Mouse (Mus musculus) myocyte (in vitro differentiated cells): Measurements from ENCODE around the gene Zfhx3.

Source experiments
- CEBPB ChIP-seq: IDR thresholded peaks from 2 replicates; pipeline ENCODE4 v1.6.1; 2011; ENCODE audit warnings: mild to moderate bottlenecking, moderate library complexity; ENCODE audit not compliant: poor library complexity, insufficient read depth, severe bottlenecking
- E2F4 ChIP-seq: IDR thresholded peaks from one replicate; pipeline ENCODE4 v1.6.1; 2011; ENCODE audit warnings: mild to moderate bottlenecking, control low read depth, moderate library complexity; ENCODE audit not compliant: insufficient read depth
- MAX ChIP-seq: IDR thresholded peaks from one replicate; pipeline ENCODE4 v1.6.1; 2011; ENCODE audit warnings: low read depth, mild to moderate bottlenecking, control low read depth
- POLR2A ChIP-seq: IDR thresholded peaks from one replicate; pipeline ENCODE4 v1.6.1; 2011; ENCODE audit warnings: low read depth, mild to moderate bottlenecking, control low read depth, moderate library complexity; ENCODE audit not compliant: insufficient read length
- POLR2AphosphoS2 ChIP-seq: IDR thresholded peaks from one replicate; pipeline ENCODE4 v1.6.1; 2011; ENCODE audit warnings: low read depth, control low read depth; ENCODE audit not compliant: insufficient read length
- REST ChIP-seq: IDR thresholded peaks from one replicate; pipeline ENCODE4 v1.6.1; 2011; ENCODE audit warnings: mild to moderate bottlenecking, control low read depth, moderate library complexity; ENCODE audit not compliant: insufficient read depth, insufficient read length

- no peak for TF ChIP-seq POLR2AphosphoS2
- no peak for TF ChIP-seq POLR2A
- TF ChIP-seq MAX: no peak
- no peak for TF ChIP-seq CEBPB
- TF ChIP-seq REST: no peak
- TF ChIP-seq E2F4: no peak
Measured at GRCm38 (mm10) chr8:108387913-108388274, 445.4 kb downstream of the Zfhx3 start.
